Mouse (Mus musculus): Measurements from ENCODE around the gene Uqcrfs1. TPM values are rescaled to one million over a fixed set of nuclear protein-coding genes. Genes with fewer than 3 reads are reported as not detected.

Gene Uqcrfs1
- polyA plus RNA-seq, 2 experiments from 2014 or later: 140 to 147 TPM

Other genes with a start within 250 kb of the Uqcrfs1 start
- gene Agtr1a, start 208.9 kb downstream of the Uqcrfs1 start, polyA plus RNA-seq (2017; shearing (Covaris generic)): under 1 TPM in 1 of 2 experiments, not detected in 1; 0.30 TPM
- 1 to 10 TPM; 4.5 to 5.0 TPM for gene Dusp22, start 114.6 kb upstream of the Uqcrfs1 start, polyA plus RNA-seq (2017; shearing (Covaris generic))
- 10 to 100 TPM; 23.8 to 26.4 TPM for gene Irf4, start 203.9 kb upstream of the Uqcrfs1 start, polyA plus RNA-seq (2017; shearing (Covaris generic))